Mouse (Mus musculus): Measurements from ENCODE around the gene D430041D05Rik. TPM values are rescaled to one million over a fixed set of nuclear protein-coding genes. Genes with fewer than 3 reads are reported as not detected.

The D430041D05Rik gene
- polyA plus RNA-seq, 1 experiment from 2014 or later, result 0.06 TPM

- Histone ChIP-seq H3K4me2 (replicated peaks; ENCODE audit: low read depth) (no peak overlapping the region), H3K27me3 (ENCODE audit: control insufficient read depth, insufficient read depth, low read length) (no peaks in the 10 kb centered on the region), H3K36me3 (ENCODE audit: control insufficient read depth, insufficient read depth, low read length) (no peaks in the 10 kb centered on the region), H3K4me3 (ENCODE audit: low read depth, low read length) (no peak overlapping the region), H3K9me3 (ENCODE audit: control insufficient read depth, low read length) (no peaks in the 10 kb centered on the region), H3K9ac (ENCODE audit: low read length) (no peak overlapping the region), H3K27ac (replicated peaks) (no peak overlapping the region), H3K4me1 (replicated peaks; ENCODE audit: control insufficient read depth, insufficient read depth) (no peaks in the 10 kb centered on the region)
- ATAC-seq (ENCODE audit: low FRiP score, low TSS enrichment) (peak; percentile 37; the same call in 1 of the 2 replicates), DNase-seq (ENCODE audit: low spot score) (no peak)
- 38% methylated on average over 2 of the region's 2 CpGs for WGBS
- no peak for TF ChIP-seq EP300 (optimal IDR thresholded peaks at IDR 0.05)
- TF ChIP-seq CTCF (IDR thresholded peaks at IDR 0.05; ENCODE audit: low read depth), result no peak
Observed at GRCm38 (mm10) chr2:104135920-104136319, 274.9 kb downstream of the D430041D05Rik start.

DNA sequence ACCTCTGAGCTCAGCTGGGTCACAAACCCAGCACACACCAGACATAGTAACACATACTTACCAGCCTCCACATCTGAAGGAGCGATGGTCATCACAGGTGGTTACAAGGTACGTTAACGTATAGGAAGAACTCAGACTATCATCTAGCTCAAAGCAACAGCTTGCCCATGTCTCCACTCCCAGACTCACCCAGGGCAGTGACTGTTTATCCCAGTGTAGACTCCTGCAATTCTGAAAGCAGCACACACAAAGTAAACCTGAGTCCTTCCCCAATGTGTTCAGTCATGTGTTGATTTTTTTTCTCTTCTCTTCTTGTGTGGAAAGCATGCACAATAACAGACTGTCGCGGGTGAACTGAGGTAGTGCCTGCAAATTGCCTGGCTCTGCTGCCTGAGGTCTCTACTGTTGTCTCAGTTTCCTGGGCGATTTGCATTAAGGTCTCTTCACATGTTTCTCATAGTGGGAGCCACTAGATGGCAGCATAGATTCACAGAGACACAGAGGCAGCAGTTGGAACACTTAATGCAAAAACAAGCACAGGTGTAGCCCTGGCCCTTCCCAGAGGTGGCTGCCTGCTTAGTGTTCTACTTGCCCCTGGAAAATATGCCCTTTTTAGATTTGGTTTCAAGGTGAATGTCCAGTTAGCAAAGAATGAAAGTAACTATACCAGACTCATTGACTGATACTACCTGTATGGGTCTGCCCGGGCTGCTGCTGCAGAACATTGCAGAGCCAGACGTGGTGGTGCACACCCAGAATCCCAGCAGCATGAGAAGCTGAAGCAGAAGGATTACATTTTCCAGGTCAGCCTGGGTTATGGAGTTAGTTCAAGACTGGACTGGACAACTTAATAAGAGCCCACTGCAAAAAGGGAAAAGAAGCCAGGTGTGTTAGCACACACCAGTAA, 276.4 kb downstream of the D430041D05Rik start:
- Histone ChIP-seq H3K4me1 (replicated peaks; ENCODE audit: control insufficient read depth, insufficient read depth) (no peaks in the 10 kb centered on the region), H3K4me2 (replicated peaks; ENCODE audit: low read depth) (no peak overlapping the region), H3K27me3 (ENCODE audit: control insufficient read depth, insufficient read depth, low read length) (no peaks in the 10 kb centered on the region), H3K27ac (replicated peaks) (no peak overlapping the region), H3K36me3 (ENCODE audit: control insufficient read depth, insufficient read depth, low read length) (no peaks in the 10 kb centered on the region), H3K9me3 (ENCODE audit: control insufficient read depth, low read length) (no peaks in the 10 kb centered on the region), H3K4me3 (ENCODE audit: low read depth, low read length) (no peak overlapping the region), H3K9ac (ENCODE audit: low read length) (no peak overlapping the region)
- ATAC-seq (ENCODE audit: low FRiP score, low TSS enrichment) (peak; percentile 62), DNase-seq (ENCODE audit: low spot score) (peak; percentile 71)
- WGBS, result 36% methylated on average over 8 of the region's 8 CpGs
- TF ChIP-seq EP300 (optimal IDR thresholded peaks at IDR 0.05) (no peak), CTCF (IDR thresholded peaks at IDR 0.05; ENCODE audit: low read depth) (peak; percentile 98)

GRCm38 (mm10) chr2:104133042-104133810, 277.6 kb downstream of the D430041D05Rik start:
- WGBS, result 24% methylated on average over 12 of the region's 12 CpGs
- ATAC-seq (ENCODE audit: low FRiP score, low TSS enrichment) (no peak), DNase-seq (ENCODE audit: low spot score) (no peak)

GRCm38 (mm10) chr2:104132266-104132859, 278.4 kb downstream of the D430041D05Rik start:
- DNase-seq (ENCODE audit: low spot score) (no peak), ATAC-seq (ENCODE audit: low FRiP score, low TSS enrichment) (no peak)
- TF ChIP-seq CTCF (IDR thresholded peaks at IDR 0.05; ENCODE audit: low read depth) (no peak), EP300 (optimal IDR thresholded peaks at IDR 0.05) (no peak)
- Histone ChIP-seq H3K36me3 (ENCODE audit: control insufficient read depth, insufficient read depth, low read length) (no peaks in the 10 kb centered on the region), H3K4me1 (replicated peaks; ENCODE audit: control insufficient read depth, insufficient read depth) (no peaks in the 10 kb centered on the region), H3K4me2 (replicated peaks; ENCODE audit: low read depth) (no peak overlapping the region), H3K4me3 (ENCODE audit: low read depth, low read length) (no peak overlapping the region), H3K9ac (ENCODE audit: low read length) (no peak overlapping the region), H3K27ac (replicated peaks) (no peak overlapping the region), H3K9me3 (ENCODE audit: control insufficient read depth, low read length) (no peaks in the 10 kb centered on the region), H3K27me3 (ENCODE audit: control insufficient read depth, insufficient read depth, low read length) (no peaks in the 10 kb centered on the region)
- 67% methylated on average over 7 of the region's 7 CpGs for WGBS

More at GRCm38 (mm10) chr2:104133042-104133810, 277.6 kb downstream of the D430041D05Rik start:
- Histone ChIP-seq H3K9me3 (ENCODE audit: control insufficient read depth, low read length) (no peaks in the 10 kb centered on the region), H3K27ac (replicated peaks) (no peak overlapping the region), H3K4me3 (ENCODE audit: low read depth, low read length) (no peak overlapping the region), H3K9ac (ENCODE audit: low read length) (no peak overlapping the region), H3K4me1 (replicated peaks; ENCODE audit: control insufficient read depth, insufficient read depth) (no peaks in the 10 kb centered on the region), H3K36me3 (ENCODE audit: control insufficient read depth, insufficient read depth, low read length) (no peaks in the 10 kb centered on the region), H3K4me2 (replicated peaks; ENCODE audit: low read depth) (no peak overlapping the region), H3K27me3 (ENCODE audit: control insufficient read depth, insufficient read depth, low read length) (no peaks in the 10 kb centered on the region)
- TF ChIP-seq EP300 (optimal IDR thresholded peaks at IDR 0.05), result no peak
- TF ChIP-seq CTCF (IDR thresholded peaks at IDR 0.05; ENCODE audit: low read depth), result no peak

DNA sequence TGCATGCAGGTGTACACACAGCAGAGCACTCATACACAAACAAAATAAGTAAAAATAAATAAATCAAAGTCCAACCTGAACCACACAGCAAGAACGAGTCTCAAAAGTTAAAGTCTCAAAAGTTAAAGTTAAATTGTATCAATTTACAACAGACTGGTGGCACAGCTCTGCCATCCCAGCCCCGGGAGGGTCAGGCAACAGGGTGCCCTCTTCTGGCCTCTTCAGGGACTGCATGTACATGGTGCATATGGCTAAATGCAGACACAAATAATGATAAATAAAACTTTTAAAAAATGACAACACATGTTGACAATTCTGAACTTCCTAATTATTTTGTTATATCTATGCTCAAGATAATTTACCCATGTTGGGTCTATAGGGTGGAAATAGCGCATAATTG, 279.8 kb downstream of the D430041D05Rik start:
- peak; percentile 76 for TF ChIP-seq CTCF (IDR thresholded peaks at IDR 0.05; ENCODE audit: low read depth)
- TF ChIP-seq EP300 (optimal IDR thresholded peaks at IDR 0.05), result no peak
- Histone ChIP-seq H3K4me2 (replicated peaks; ENCODE audit: low read depth) (no peak overlapping the region), H3K4me3 (ENCODE audit: low read depth, low read length) (no peak overlapping the region), H3K36me3 (ENCODE audit: control insufficient read depth, insufficient read depth, low read length) (no peaks in the 10 kb centered on the region), H3K9ac (ENCODE audit: low read length) (no peak overlapping the region), H3K9me3 (ENCODE audit: control insufficient read depth, low read length) (no peaks in the 10 kb centered on the region), H3K4me1 (replicated peaks; ENCODE audit: control insufficient read depth, insufficient read depth) (no peaks in the 10 kb centered on the region), H3K27me3 (ENCODE audit: control insufficient read depth, insufficient read depth, low read length) (no peaks in the 10 kb centered on the region), H3K27ac (replicated peaks) (no peak overlapping the region)
- WGBS, result 65% methylated on average over 3 of the region's 3 CpGs
- DNase-seq (ENCODE audit: low spot score) (peak; percentile 73), ATAC-seq (ENCODE audit: low FRiP score, low TSS enrichment) (no peak)
